Mouse (Mus musculus) c-Kit-positive CD71-positive TER-119-positive erythroid progenitor cells, embryonic 14.5 days (primary cell): ENCODE data around the gene Wdr60.
"Not testable (repeated sequence)": the region's sequence is repeated elsewhere in the genome, so short reads cannot be mapped to it uniquely, and the experiment has no call there.

Experiments used
- DNase-seq: peaks from one replicate; pipeline ENCODE4 v3.0.0-alpha.2; 2013; ENCODE audit warnings: low spot score

The Wdr60 gene

GRCm38 (mm10) chr12:116262555-116263341, at the start of gene Wdr60:
Wdr60 (minus strand) TSS chr12:116263022.
- peak; percentile 80 for DNase-seq

DNA sequence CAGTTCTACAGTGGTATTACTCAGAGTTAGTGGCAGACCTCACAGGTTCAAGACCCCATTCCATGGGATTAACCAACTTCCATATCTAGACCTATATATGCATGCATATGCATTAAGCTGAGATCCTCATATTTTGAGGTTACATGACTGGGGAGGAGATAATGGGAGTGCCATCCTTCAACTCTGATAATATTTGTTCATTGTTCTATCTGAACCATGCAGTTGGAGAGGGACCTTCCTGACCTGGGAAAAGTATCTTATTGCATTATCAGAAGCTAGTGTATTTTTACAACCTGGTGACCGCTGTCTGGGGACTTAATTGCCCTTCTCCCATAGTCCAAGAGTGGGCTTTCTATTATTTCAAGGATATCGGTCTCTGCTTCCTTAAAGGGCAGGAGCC, 45.8 kb upstream of the Wdr60 start:
- DNase-seq = no peak

DNA sequence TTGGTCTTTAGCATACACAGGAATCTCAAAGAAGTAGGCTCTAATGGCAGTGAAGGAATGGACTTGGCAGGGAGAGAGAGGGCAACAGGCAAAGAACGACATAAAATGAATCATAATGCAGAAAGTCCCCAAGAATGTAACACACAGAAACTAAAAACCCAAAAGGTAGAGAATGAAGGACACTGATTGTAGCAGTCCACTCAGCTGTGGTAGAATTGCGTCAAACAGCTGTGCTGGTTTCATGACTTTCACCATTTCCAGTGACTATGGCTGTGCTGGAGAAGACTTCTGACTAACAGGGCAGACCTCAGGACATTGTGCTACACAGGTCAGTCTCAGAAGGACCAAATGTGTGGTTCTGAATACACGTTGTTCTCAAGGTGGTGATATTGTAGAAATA, 45.0 kb upstream of the Wdr60 start:
- DNase-seq = no peak

DNA sequence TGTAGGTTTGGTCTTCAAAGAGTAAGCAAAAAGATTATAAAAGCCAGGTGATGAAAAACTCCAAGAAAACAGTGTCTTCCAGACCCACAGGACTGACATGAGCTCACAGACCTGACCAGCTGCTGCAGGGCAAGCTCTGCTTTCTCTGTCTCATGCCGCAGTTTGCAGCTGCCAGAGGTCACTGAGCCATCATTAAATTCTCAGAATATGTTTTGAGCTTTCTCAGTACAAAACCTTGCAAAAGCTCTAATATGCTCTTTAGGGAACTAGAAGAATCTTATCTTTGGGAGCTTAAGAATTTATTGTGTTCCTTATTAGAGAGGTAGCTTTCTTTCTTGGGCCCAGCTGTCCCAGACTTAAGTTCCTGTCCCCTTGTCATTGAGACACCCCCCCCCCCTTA, 43.2 kb upstream of the Wdr60 start:
- DNase-seq = no peak

- DNase-seq = no peak
These were observed 39.4 kb upstream of the Wdr60 start for GRCm38 (mm10) chr12:116302181-116302580.

GRCm38 (mm10) chr12:116299906-116300305, 37.1 kb upstream of the Wdr60 start:
- DNase-seq = no peak

- DNase-seq = no peak
These were observed 30.9 kb upstream of the Wdr60 start for GRCm38 (mm10) chr12:116293599-116294292.

- DNase-seq = no peak
These were observed 30.4 kb upstream of the Wdr60 start for GRCm38 (mm10) chr12:116293185-116293584.

GRCm38 (mm10) chr12:116283511-116283910, 20.7 kb upstream of the Wdr60 start:
- DNase-seq = no peak

- DNase-seq = no peak
These were observed 20.0 kb upstream of the Wdr60 start for GRCm38 (mm10) chr12:116282856-116283255.

GRCm38 (mm10) chr12:116281427-116282281, 18.8 kb upstream of the Wdr60 start:
- DNase-seq = peak; percentile 45

GRCm38 (mm10) chr12:116280653-116281364, 18.0 kb upstream of the Wdr60 start, which contains the start of gene Esyt2:
Esyt2 (plus strand) TSS chr12:116281196.
- DNase-seq = peak; percentile 97

GRCm38 (mm10) chr12:116280149-116280652, 17.4 kb upstream of the Wdr60 start:
- DNase-seq = no peak

GRCm38 (mm10) chr12:116279181-116279580, 16.4 kb upstream of the Wdr60 start:
- DNase-seq = no peak

GRCm38 (mm10) chr12:116278541-116278940, 15.7 kb upstream of the Wdr60 start:
- DNase-seq = no peak

- DNase-seq = peak; percentile 48
These were observed 14.1 kb upstream of the Wdr60 start for GRCm38 (mm10) chr12:116276961-116277360.

DNA sequence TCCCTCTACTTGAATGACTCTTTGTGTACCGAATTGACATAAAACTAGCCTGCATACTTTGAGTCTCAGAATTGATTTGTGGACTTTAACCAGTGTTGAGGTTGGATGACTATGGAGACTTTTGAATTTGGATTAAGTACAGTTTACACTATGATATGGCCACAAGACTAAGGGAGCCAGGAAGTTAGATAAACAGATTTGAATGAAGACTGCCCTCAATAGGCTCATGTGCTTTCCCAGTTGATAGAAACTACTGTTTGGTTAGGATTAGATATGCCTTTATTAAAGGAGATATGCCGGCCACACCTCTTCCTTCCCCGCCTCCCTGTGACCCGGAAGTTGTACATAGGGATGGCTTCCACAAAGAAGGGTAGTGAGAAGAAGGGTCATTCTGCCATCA, 12.8 kb upstream of the Wdr60 start:
- DNase-seq = no peak

DNA sequence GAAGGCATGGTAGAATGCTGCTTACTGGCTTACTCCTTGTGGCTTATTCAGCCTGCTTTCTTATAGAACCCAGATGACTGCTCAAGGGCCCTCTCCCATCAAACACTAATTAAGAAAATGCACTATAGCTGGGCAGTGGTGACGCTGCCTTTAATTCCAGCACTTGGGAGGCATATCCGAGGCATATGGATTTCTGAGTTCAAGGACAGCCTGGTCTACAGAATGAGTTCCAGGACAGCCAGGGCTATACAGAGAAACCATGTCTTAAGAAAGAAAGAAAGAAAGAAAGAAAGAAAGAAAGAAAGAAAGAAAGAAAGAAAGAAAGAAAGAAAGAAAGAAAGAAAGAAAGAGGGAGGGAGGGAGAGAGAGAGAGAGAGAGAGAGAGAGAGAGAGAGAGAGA, 12.3 kb upstream of the Wdr60 start, which contains the start of gene Gm11027:
Gene Gm11027 (plus strand): TSS at position 301 of the 400 bp plus-strand sequence.
- DNase-seq = not testable (repeated sequence)

- no peak for DNase-seq
These were observed 10.9 kb upstream of the Wdr60 start for GRCm38 (mm10) chr12:116273733-116274132.

- no peak for DNase-seq
These were observed 8.2 kb upstream of the Wdr60 start for GRCm38 (mm10) chr12:116271071-116271470.

DNA sequence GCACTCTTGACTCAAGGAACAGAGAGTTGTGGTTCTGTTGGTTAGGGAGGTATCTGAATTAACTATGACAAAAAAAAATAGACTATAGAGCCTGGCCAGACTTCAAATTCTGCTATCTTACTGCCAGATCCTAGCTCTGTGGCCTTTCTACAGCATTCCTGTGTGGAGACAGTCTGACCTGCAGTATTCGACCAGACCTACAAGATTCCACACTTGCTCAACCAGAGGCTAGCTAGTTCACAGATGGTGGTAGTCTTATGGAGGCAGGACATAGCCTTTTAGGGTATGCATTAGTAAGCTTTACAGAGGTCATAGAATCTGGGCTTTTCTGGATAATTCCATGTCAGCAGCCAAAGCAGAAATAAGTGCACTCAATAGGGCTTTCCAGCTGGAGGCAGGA, 7.7 kb upstream of the Wdr60 start:
- no peak for DNase-seq
